In the genomic region with DNA sequence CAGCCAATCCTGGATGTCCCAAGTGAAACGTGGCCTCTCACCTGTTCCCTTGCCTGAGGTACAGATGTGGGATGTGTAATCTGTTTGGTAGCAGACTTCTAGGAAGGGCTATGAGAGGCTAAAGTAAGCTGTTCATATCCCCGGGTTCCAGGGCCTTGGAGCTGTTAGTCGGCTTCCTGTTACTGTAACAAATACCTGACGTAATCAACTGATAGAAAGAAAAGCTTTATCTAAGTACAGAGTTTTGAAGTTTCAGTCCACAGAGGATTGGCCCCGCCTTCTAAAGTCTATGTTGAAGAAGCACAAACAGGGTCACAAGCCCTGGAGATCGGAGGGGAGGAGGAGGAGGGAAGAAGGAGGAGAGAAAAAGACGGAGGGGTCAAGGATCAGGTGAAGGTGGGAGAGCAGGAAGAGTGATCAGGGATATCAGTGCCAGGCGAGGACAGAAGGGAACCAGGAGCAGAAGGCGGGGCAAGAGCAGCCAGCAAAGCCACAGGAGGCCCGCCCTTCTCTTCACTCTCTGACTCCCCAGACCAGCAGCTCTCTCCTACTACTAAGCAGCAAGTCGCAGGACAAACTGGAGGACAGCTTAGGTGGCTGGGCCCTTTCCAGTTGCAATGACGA, we compare ENCODE assay signal across 10 mouse cellular contexts.
A peak's percentile ranks its signal among the peaks of the same experiment; 100 is the strongest.
DNase-seq lines count a peak whose midpoint lies in the region; ATAC-seq and TF ChIP-seq lines count a peak whose summit lies in the region.
"Had no signal": no experiment of that assay in that cellular context is flagged by ENCODE, and none has a peak within 500 bp of the region (broad histone marks: within the 10 kb centered on the region; RNA-seq: fewer than 3 reads in every experiment).

No protein-coding gene starts in this region.

- peaks cover 25% of the 10 kb centered on the region for H3K4me1 ChIP-seq in liver, adult 2 months (ENCODE audit: control insufficient read depth, insufficient read depth, low read length)
- H3K4me1 ChIP-seq in liver, embryonic 11.5 days (replicated peaks; ENCODE audit: control insufficient read depth, insufficient read depth, low read length) = no peaks in the 10 kb centered on the region
- H3K4me1 ChIP-seq in intestine, postnatal 0 days (replicated peaks; ENCODE audit: control insufficient read depth, insufficient read depth, low read length) = 0 out of 2 replicates have a peak, but pooled peaks cover 8% of the 10 kb centered on the region
- H3K4me1 ChIP-seq in small intestine, adult 2 months (ENCODE audit: control insufficient read depth, insufficient read depth, insufficient read length, low read length) = peaks cover 20% of the 10 kb centered on the region; the same call in 1 of the 2 replicates
- H3K4me1 ChIP-seq: hindbrain, embryonic 13.5 days had no signal

- no peaks in the 10 kb centered on the region for H3K9me3 ChIP-seq in liver, embryonic 11.5 days (ENCODE audit: control insufficient read depth, low read length)
- no peaks in the 10 kb centered on the region for H3K9me3 ChIP-seq in intestine, postnatal 0 days (ENCODE audit: control insufficient read depth)
- H3K9me3 ChIP-seq: hindbrain, embryonic 13.5 days had no signal

- H3K27me3 ChIP-seq in liver, adult 2 months (ENCODE audit: control insufficient read depth, insufficient read depth, low read length) = no peaks in the 10 kb centered on the region; the same call in 1 of the 2 replicates
- no peaks in the 10 kb centered on the region for H3K27me3 ChIP-seq in liver, embryonic 11.5 days (replicated peaks; ENCODE audit: control insufficient read depth, insufficient read depth, low read length)
- no peaks in the 10 kb centered on the region for H3K27me3 ChIP-seq in intestine, postnatal 0 days (replicated peaks; ENCODE audit: control insufficient read depth, insufficient read depth, low read length)
- H3K27me3 ChIP-seq in small intestine, adult 2 months (ENCODE audit: control insufficient read depth, insufficient read depth, low read length) = no peaks in the 10 kb centered on the region
- H3K27me3 ChIP-seq: hindbrain, embryonic 13.5 days had no signal

- ATAC-seq in liver, embryonic 11.5 days (replicated peaks; ENCODE audit: low FRiP score) = no peak
- peak; percentile 88 for ATAC-seq in intestine, postnatal 0 days

- peak; percentile 50 for DNase-seq in liver, adult 2 months (ENCODE audit: extremely low read depth, low read depth, low spot score)
- no peak for DNase-seq in liver, embryonic 11.5 days (ENCODE audit: low spot score)
- DNase-seq in cerebellum, adult 9-11 months = peak; percentile 5
- DNase-seq in layer of hippocampus, adult 18-20 months (ENCODE audit: low spot score in 2 of 2) = no peak
- no peak for DNase-seq in gastrocnemius, postnatal 10 days
- DNase-seq: right cerebral cortex, adult 18-20 months; thymus, adult 18-20 months had no signal

- TF ChIP-seq CTCF in liver, adult 2 months (IDR thresholded peaks at IDR 0.05; ENCODE audit: low read depth, low read length) = no peak
- no peak for TF ChIP-seq CTCF in intestine, postnatal 0 days (IDR thresholded peaks at IDR 0.05; ENCODE audit: low read depth)
- no peak for TF ChIP-seq CTCF in small intestine, adult 2 months (IDR thresholded peaks at IDR 0.05; ENCODE audit: extremely low read depth, insufficient read length, insufficient replicate concordance, low read depth, low read length)

- H3K4me3 ChIP-seq in liver, adult 2 months (ENCODE audit: insufficient read depth, low read depth, low read length) = no peak overlapping the region
- no peak overlapping the region for H3K4me3 ChIP-seq in liver, embryonic 11.5 days (ENCODE audit: low read depth, low read length)
- H3K4me3 ChIP-seq in intestine, postnatal 0 days (ENCODE audit: low read depth, low read length) = peak overlapping the region; percentile 17; the same call in 1 of the 2 replicates
- H3K4me3 ChIP-seq in small intestine, adult 2 months (ENCODE audit: low read depth, low read length) = peak overlapping the region; percentile 35
- H3K4me3 ChIP-seq: hindbrain, embryonic 13.5 days had no signal

- H3K4me2 ChIP-seq in liver, embryonic 11.5 days = no peak overlapping the region
- H3K4me2 ChIP-seq in intestine, postnatal 0 days (replicated peaks; ENCODE audit: low read depth) = peak overlapping the region; percentile 45
- H3K4me2 ChIP-seq: hindbrain, embryonic 13.5 days had no signal

- H3K36me3 ChIP-seq in liver, adult 2 months (ENCODE audit: control insufficient read depth, insufficient read depth, low read length) = no peaks in the 10 kb centered on the region
- H3K36me3 ChIP-seq in liver, embryonic 11.5 days (ENCODE audit: control insufficient read depth, insufficient read depth, low read length) = no peaks in the 10 kb centered on the region
- no peaks in the 10 kb centered on the region for H3K36me3 ChIP-seq in intestine, postnatal 0 days (ENCODE audit: control insufficient read depth, insufficient read depth)
- no peaks in the 10 kb centered on the region for H3K36me3 ChIP-seq in small intestine, adult 2 months (ENCODE audit: control insufficient read depth, insufficient read depth, low read length)
- H3K36me3 ChIP-seq: hindbrain, embryonic 13.5 days had no signal

- no peak for TF ChIP-seq POLR2A in liver, adult 2 months (IDR thresholded peaks at IDR 0.05; ENCODE audit: extremely low read depth, insufficient read depth, low read length)
- 0 out of 2 replicates have a peak, but pooled peaks have one; percentile 21 for TF ChIP-seq POLR2A in small intestine, adult 2 months (IDR thresholded peaks at IDR 0.05; ENCODE audit: low read depth, low read length)

- no peaks in the 10 kb centered on the region for H3K79me2 ChIP-seq in liver, adult 2 months (ENCODE audit: control insufficient read depth, insufficient read depth, low read length)

- no peak overlapping the region for H3K27ac ChIP-seq in liver, adult 2 months (replicated peaks; ENCODE audit: insufficient read depth, low read depth, low read length)
- H3K27ac ChIP-seq in liver, embryonic 11.5 days (ENCODE audit: low read depth, low read length) = no peak overlapping the region
- H3K27ac ChIP-seq in intestine, postnatal 0 days (ENCODE audit: low read depth, low read length) = peak overlapping the region; percentile 64
- H3K27ac ChIP-seq in small intestine, adult 2 months (ENCODE audit: insufficient read depth, low read depth, low read length) = peak overlapping the region; percentile 89
- H3K27ac ChIP-seq: hindbrain, embryonic 13.5 days had no signal

- WGBS in liver, adult 2 months = 18% methylated on average over 12 of the region's 12 CpGs
- WGBS in liver, embryonic 11.5 days = 24% methylated on average over 12 of the region's 12 CpGs
- 24% methylated on average over 12 of the region's 12 CpGs for WGBS in intestine, postnatal 0 days
- 12% methylated on average over 12 of the region's 12 CpGs for WGBS in small intestine, adult 2 months

- H3K9ac ChIP-seq in liver, adult 2 months (ENCODE audit: low read depth, low read length) = no peak overlapping the region
- H3K9ac ChIP-seq in liver, embryonic 11.5 days (ENCODE audit: low read depth, low read length) = no peak overlapping the region
- H3K9ac ChIP-seq in intestine, postnatal 0 days (ENCODE audit: low read depth, low read length) = no peak overlapping the region; the same call in 1 of the 2 replicates
- H3K9ac ChIP-seq: hindbrain, embryonic 13.5 days had no signal

Comparison
In these comparisons a context has a peak if more than half of its experiments do, and no peak if none do; other contexts are left out.
1. DNase-seq: peak in liver, adult 2 months (single experiment) and cerebellum, adult 9-11 months (single experiment); none in liver, embryonic 11.5 days (single experiment), layer of hippocampus, adult 18-20 months (0 of 2) and gastrocnemius, postnatal 10 days (single experiment).
2. H3K27ac ChIP-seq: peak in intestine, postnatal 0 days (single experiment) and small intestine, adult 2 months (single experiment); none in liver, adult 2 months (single experiment) and liver, embryonic 11.5 days (single experiment).
3. H3K4me3 ChIP-seq: peak in intestine, postnatal 0 days (single experiment) and small intestine, adult 2 months (single experiment); none in liver, adult 2 months (single experiment) and liver, embryonic 11.5 days (single experiment).